Mouse (Mus musculus) liver, embryonic 14.5 days (tissue): ENCODE data around the gene Mdk. TPM values are rescaled to one million over a fixed set of nuclear protein-coding genes. Genes with fewer than 3 reads are reported as not detected.

Source experiments
- ATAC-seq: fragments of 200-750 bp; cut with Nextera tagmentation; 2 replicates; pipeline ENCODE4 v1.8.0; 2017; ENCODE audit warnings: moderate number of reproducible peaks, mild to moderate bottlenecking, moderate library complexity; ENCODE audit not compliant: insufficient read depth
- DNase-seq, 3 experiments: peaks; one replicate each; pipeline ENCODE4 v3.0.0-alpha.2; 2012 to 2013; ENCODE audit warnings: low read depth in 3 of 3, low spot score in 3 of 3
- H3K27ac ChIP-seq: fragments of 300-500 bp; sonication (generic); 2 replicates; pipeline ENCODE4 v1.5.1; 2014; ENCODE audit warnings: moderate library complexity, mild to moderate bottlenecking, control low read depth, inconsistent platforms
- H3K27me3 ChIP-seq: fragments of 300-500 bp; sonication (generic); 2 replicates; pipeline ENCODE4 v1.6.1; 2014; ENCODE audit warnings: mild to moderate bottlenecking, low read length, moderate library complexity; ENCODE audit not compliant: control insufficient read depth, insufficient read depth
- H3K36me3 ChIP-seq: fragments of 300-500 bp; sonication (generic); replicated peaks from 2 replicates; pipeline ENCODE4 v1.6.1; 2014; ENCODE audit warnings: low read depth; ENCODE audit not compliant: control insufficient read depth, insufficient read depth
- H3K4me1 ChIP-seq, 2 experiments: fragments of 200-500 bp in 1 of 2; fragments of 300-500 bp in 1 of 2; sonication (generic) in 1 of 2; replicated peaks; 2 replicates each; pipeline ENCODE4 v1.6.1; 2012 to 2014; ENCODE audit warnings: antibody characterized with exemption in 1 of 2, inconsistent platforms in 1 of 2, low read length in 1 of 2; ENCODE audit not compliant: control insufficient read depth in 2 of 2, insufficient read depth in 2 of 2
- H3K4me2 ChIP-seq: fragments of 300-500 bp; sonication (generic); 2 replicates; pipeline ENCODE4 v1.6.1; 2014; ENCODE audit warnings: low read depth, mild to moderate bottlenecking, control low read depth, moderate library complexity
- H3K4me3 ChIP-seq, 2 experiments: fragments of 200-500 bp in 1 of 2; fragments of 300-500 bp in 1 of 2; sonication (generic) in 1 of 2; 2 replicates each; pipeline ENCODE4 v1.5.1; 2012 to 2014; ENCODE audit warnings: low read depth in 2 of 2, low read length in 2 of 2, mild to moderate bottlenecking in 2 of 2, control low read depth in 1 of 2, inconsistent platforms in 1 of 2, moderate library complexity in 1 of 2; ENCODE audit not compliant: insufficient read depth in 1 of 2
- H3K9ac ChIP-seq: fragments of 300-500 bp; sonication (generic); replicated peaks from 2 replicates; pipeline ENCODE4 v1.6.1; 2014; ENCODE audit warnings: mild to moderate bottlenecking, control low read depth, moderate library complexity
- H3K9me3 ChIP-seq: fragments of 300-500 bp; sonication (generic); 2 replicates; pipeline ENCODE4 v1.6.1; 2016; ENCODE audit warnings: low read length, mixed read lengths; ENCODE audit not compliant: control insufficient read depth
- CTCF ChIP-seq: IDR thresholded peaks from 2 replicates; pipeline ENCODE4 v1.5.1; 2016; ENCODE audit warnings: antibody characterized with exemption, low read depth, control low read depth
- EP300 ChIP-seq: IDR thresholded peaks from 2 replicates; pipeline ENCODE4 v1.6.1; 2016; ENCODE audit warnings: antibody characterized with exemption, low read depth
- WGBS: fragments of 180-500 bp; shearing (Covaris S2); extraction: QIAGEN DNeasy Blood & Tissue Kit; methylation state at CpG from one replicate; pipeline ENCODE4 v1.1.7; 2014; ENCODE audit not compliant: insufficient replicate concordance; 5-methylcytosine and 5-hydroxymethylcytosine counted together
- polyA plus RNA-seq, 2 experiments: library from polyadenylated mRNA; depleted of rRNA in 1 of 2; stranded (reverse) in 1 of 2; unstranded in 1 of 2; fragments of >200 nt; fragmentation: Nextera tagmentation in 1 of 2; extraction: Ambion mirVana in 1 of 2; gene quantifications; 2 replicates each; pipeline versions ENCODE4 v1.2.1 to v1.2.3; 2012 to 2014

Gene Mdk
- polyA plus RNA-seq, 2 experiments: 12.7 to 19.3 TPM

DNA sequence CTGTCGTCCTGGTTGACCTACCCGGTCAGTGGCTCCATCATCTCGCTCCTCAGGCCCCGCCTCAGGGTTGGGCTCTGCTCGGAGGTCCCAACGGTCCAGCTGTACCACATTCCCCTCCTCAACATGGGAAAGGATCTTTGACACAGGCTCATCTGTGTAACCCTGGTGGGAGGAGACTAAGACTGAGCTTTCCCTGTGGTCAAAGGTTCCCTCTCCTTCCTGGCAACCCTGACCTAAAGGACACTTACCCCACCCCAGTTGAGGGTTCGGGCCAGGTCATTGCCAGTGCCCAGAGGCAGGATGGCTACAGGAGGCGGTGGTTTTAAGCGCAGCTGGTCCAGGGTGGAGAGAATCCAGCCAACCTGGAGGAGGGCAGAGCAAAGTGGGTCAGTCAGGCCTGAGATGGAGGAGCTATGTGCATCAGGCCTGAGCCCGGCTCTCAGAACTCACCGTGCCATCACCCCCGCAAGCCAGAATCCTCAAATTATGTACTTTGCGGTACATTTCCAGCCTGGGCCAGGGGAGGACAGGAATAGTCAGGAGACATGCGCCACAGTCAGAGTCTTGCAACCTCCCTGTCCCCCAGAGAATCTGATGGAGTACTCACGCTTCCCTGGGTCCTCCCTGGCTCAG, 7.3 kb upstream of the Mdk start:
- no peak overlapping the region for H3K4me2 ChIP-seq
- TF ChIP-seq EP300 (no peak), CTCF (no peak)
- no peaks in the 10 kb centered on the region for H3K9me3 ChIP-seq
- H3K27me3 ChIP-seq: no peaks in the 10 kb centered on the region
- ATAC-seq: no peak
- 82% methylated on average over 15 of the region's 15 CpGs for WGBS
- H3K4me3 ChIP-seq: no peak overlapping the region
- no peak for DNase-seq
- H3K4me1 ChIP-seq: peaks cover 0 to 2% of the 10 kb centered on the region in 2 experiments; a peak in 1 of 4 replicates
- H3K9ac ChIP-seq: no peak overlapping the region
- peaks cover 62% of the 10 kb centered on the region for H3K36me3 ChIP-seq
- no peak overlapping the region for H3K27ac ChIP-seq

DNA sequence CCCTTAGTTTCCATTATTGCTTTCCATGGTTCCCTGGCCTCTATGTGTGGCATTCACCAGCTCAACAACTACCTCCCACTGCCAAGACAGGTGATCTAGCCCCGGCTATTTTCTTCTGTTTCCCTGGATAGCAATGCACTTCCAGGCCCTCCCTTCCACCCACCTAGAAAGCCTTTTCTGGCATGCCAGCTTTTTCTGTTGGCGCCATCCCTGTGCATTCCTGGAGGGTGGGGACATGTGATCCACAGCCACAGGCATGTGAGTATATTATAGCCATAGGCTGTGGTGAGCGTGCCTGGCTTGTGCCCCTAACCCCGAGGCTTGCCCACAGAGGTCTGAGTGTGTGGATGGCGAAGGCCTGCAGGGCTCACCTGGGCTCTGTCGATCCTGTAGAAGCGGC, 4.1 kb upstream of the Mdk start:
- Histone ChIP-seq H3K36me3 (peaks cover 52% of the 10 kb centered on the region), H3K27ac (no peak overlapping the region), H3K4me2 (no peak overlapping the region), H3K4me3 (no peak overlapping the region), H3K4me1 (peaks cover 2 to 5% of the 10 kb centered on the region in 2 experiments; a peak in 3 of 4 replicates), H3K9ac (no peak overlapping the region), H3K27me3 (peaks cover 8% of the 10 kb centered on the region), H3K9me3 (no peaks in the 10 kb centered on the region)
- TF ChIP-seq EP300 (no peak), CTCF (no peak)
- 86% methylated on average over 7 of the region's 7 CpGs for WGBS
- ATAC-seq: no peak
- DNase-seq: no peak

DNA sequence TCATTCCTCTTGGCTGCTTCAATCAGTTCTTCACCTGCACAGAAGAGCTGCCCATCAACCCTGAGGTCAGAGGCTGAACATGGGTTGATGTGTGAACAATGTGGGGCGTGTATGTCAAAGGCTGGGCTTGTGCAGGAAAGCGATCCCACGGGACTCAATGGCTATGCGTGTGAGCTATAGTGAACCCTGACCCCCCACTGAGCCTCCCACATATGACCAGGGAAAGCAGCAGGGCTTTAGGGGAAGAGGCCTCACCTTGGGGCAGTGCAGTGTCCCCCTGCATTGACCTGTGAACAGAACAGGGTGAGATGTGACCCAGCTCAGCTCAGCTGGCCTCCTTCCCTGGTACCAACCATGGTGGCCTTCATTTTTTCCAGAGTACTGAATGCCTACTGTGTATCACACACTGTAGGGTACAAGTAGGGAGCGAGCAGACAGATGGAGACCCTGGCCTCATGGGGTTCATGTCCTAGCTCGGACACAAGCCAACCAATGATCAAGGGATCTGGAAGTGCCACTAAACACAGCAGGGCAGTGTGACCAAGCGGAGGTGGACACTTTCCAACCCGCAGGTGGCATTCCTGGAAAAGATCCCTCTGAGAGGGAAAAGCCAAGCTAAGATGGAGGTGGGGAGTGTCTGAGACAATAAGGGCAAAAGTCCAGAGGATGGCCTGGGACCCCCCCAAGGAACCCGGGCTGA, 2.9 kb upstream of the Mdk start:
- Histone ChIP-seq H3K9me3 (no peaks in the 10 kb centered on the region), H3K27me3 (peaks cover 17% of the 10 kb centered on the region), H3K4me3 (no peak overlapping the region), H3K4me1 (peaks cover 5 to 7% of the 10 kb centered on the region in 2 experiments), H3K36me3 (peaks cover 48% of the 10 kb centered on the region), H3K27ac (no peak overlapping the region), H3K4me2 (no peak overlapping the region), H3K9ac (no peak overlapping the region)
- no peak for DNase-seq
- no peak for ATAC-seq
- TF ChIP-seq CTCF (no peak), EP300 (no peak)
- WGBS: 81% methylated on average over 9 of the region's 9 CpGs

DNA sequence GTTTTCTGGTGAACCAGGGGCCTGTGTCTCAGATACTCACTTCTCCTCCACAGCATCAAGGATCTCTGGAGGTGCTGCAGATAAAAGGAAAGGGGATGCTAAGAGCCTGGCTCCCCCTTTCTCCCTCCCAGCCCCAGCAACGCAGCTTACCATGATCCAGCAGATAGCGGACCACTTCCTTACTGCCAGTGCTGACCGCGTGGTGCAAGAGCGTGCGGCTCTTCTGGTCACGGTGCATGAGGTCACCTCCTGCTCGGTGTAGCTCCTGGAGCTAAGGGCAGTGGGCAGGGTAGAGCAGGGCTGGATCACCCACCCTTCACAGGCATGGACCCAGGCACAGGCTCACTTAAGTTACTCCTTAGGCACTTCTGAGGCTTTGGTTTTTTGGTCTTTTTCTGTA, 1.9 kb upstream of the Mdk start:
- Histone ChIP-seq H3K9ac (no peak overlapping the region), H3K27me3 (peaks cover 17% of the 10 kb centered on the region), H3K4me3 (no peak overlapping the region), H3K9me3 (no peaks in the 10 kb centered on the region), H3K4me2 (no peak overlapping the region), H3K36me3 (peaks cover 40% of the 10 kb centered on the region), H3K27ac (no peak overlapping the region), H3K4me1 (peaks cover 5 to 7% of the 10 kb centered on the region in 2 experiments)
- TF ChIP-seq CTCF: no peak
- no peak for TF ChIP-seq EP300
- 27% methylated on average over 8 of the region's 8 CpGs for WGBS
- ATAC-seq (no peak), DNase-seq (no peak)

DNA sequence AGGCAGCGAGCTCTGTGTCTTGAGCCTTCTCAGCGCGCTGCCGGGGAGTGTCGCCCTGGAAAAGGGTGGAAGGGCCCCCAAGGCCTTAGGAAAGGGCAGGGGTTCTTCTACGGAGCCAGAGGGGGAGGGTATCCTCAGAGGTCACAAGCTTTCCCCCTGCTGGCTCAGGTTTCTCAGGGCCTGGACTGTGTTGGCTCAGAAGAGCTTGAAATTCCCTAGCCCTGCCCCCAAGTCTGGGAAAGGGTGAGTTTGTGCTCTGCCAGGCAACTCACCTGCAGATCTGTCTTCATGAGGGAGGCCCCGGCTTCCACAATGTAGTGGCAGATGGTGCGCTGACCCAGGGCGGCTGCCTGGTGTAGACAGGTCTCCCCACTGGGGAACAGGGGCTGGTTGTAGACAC, 1.4 kb upstream of the Mdk start:
- Histone ChIP-seq H3K9me3 (no peaks in the 10 kb centered on the region), H3K4me1 (peaks cover 5 to 7% of the 10 kb centered on the region in 2 experiments), H3K27me3 (peaks cover 17% of the 10 kb centered on the region), H3K27ac (no peak overlapping the region), H3K4me3 (no peak overlapping the region), H3K36me3 (peaks cover 36% of the 10 kb centered on the region), H3K4me2 (no peak overlapping the region), H3K9ac (no peak overlapping the region)
- ATAC-seq (no peak), DNase-seq (no peak)
- TF ChIP-seq CTCF (no peak), EP300 (no peak)
- WGBS: 69% methylated on average over 9 of the region's 9 CpGs
